In genomic region chrX:68554031-68554430, GRCm38 (mm10) we compare ENCODE assay signal across 22 mouse cellular contexts.
DNase-seq lines count a peak whose midpoint lies in the region; ATAC-seq and TF ChIP-seq lines count a peak whose summit lies in the region.
"Had no signal": no experiment of that assay in that cellular context is flagged by ENCODE, and none has a peak within 500 bp of the region (broad histone marks: within the 10 kb centered on the region; RNA-seq: fewer than 3 reads in every experiment).

No protein-coding gene starts in this region.

- no peaks in the 10 kb centered on the region for H3K27me3 ChIP-seq in hindbrain, embryonic 10.5 days (ENCODE audit: insufficient read depth, poor library complexity, severe bottlenecking)
- no peaks in the 10 kb centered on the region for H3K27me3 ChIP-seq in hindbrain, embryonic 16.5 days (replicated peaks; ENCODE audit: control insufficient read depth, insufficient read depth, low read length)
- no peaks in the 10 kb centered on the region for H3K27me3 ChIP-seq in cerebellum, adult 2 months (ENCODE audit: control insufficient read depth, insufficient read depth, low read length)
- H3K27me3 ChIP-seq: embryonic facial prominence, embryonic 12.5 days; forebrain, embryonic 15.5 days; heart, embryonic 15.5 days; hindbrain, embryonic 13.5 days; intestine, embryonic 15.5 days had no signal

- TF ChIP-seq POLR2A in cerebellum, adult 2 months (IDR thresholded peaks at IDR 0.05; ENCODE audit: borderline replicate concordance, insufficient read depth, low read length), result no peak

- 0 out of 2 replicates have a peak, but pooled peaks cover 2% of the 10 kb centered on the region for H3K9me3 ChIP-seq in hindbrain, embryonic 10.5 days
- H3K9me3 ChIP-seq in hindbrain, embryonic 16.5 days (ENCODE audit: control insufficient read depth, low read length), result no peaks in the 10 kb centered on the region
- H3K9me3 ChIP-seq: embryonic facial prominence, embryonic 12.5 days; forebrain, embryonic 15.5 days; heart, embryonic 15.5 days; hindbrain, embryonic 13.5 days; intestine, embryonic 15.5 days had no signal

- DNase-seq in hindbrain, embryonic 10.5 days (ENCODE audit: low spot score), result peak; percentile 3
- DNase-seq in Muller cell, postnatal 12 days (ENCODE audit: inconsistent ontology term), result peak; percentile 10
- DNase-seq in brain, adult 2 months (ENCODE audit: low read depth, low spot score), result peak; percentile 3
- DNase-seq in mesoderm, embryonic 11.5 days (ENCODE audit: low read depth, low spot score), result peak; percentile 20
- DNase-seq in frontal cortex, adult 2 months (ENCODE audit: extremely low spot score in 1 of 2, low spot score in 1 of 2), result no peak
- DNase-seq in cerebellum, adult 2 months, result no peak
- DNase-seq in frontal cortex, postnatal 25 days (ENCODE audit: low spot score in 2 of 2), result no peak
- DNase-seq: adrenal gland, postnatal 14 days; cerebellum, adult 8-10 months; cerebellum, postnatal 25 days; gastrocnemius, postnatal 14 days; heart, adult 2 months; heart, postnatal 14 days; kidney, adult 18-20 months had no signal

- no peak for ATAC-seq in hindbrain, embryonic 16.5 days
- ATAC-seq: forebrain, embryonic 15.5 days; intestine, embryonic 15.5 days; Patski had no signal

- no peak overlapping the region for H3K4me2 ChIP-seq in hindbrain, embryonic 16.5 days (ENCODE audit: low read length)
- H3K4me2 ChIP-seq: embryonic facial prominence, embryonic 12.5 days; forebrain, embryonic 15.5 days; heart, embryonic 11.5 days; heart, embryonic 15.5 days; hindbrain, embryonic 13.5 days; intestine, embryonic 15.5 days had no signal

- H3K4me3 ChIP-seq in hindbrain, embryonic 10.5 days, result no peak overlapping the region
- no peak overlapping the region for H3K4me3 ChIP-seq in hindbrain, embryonic 16.5 days (ENCODE audit: low read length)
- no peak overlapping the region for H3K4me3 ChIP-seq in cerebellum, adult 2 months (replicated peaks; ENCODE audit: insufficient read depth, low read depth, low read length)
- H3K4me3 ChIP-seq: embryonic facial prominence, embryonic 12.5 days; forebrain, embryonic 15.5 days; heart, adult 2 months; heart, embryonic 15.5 days; hindbrain, embryonic 13.5 days; intestine, embryonic 15.5 days had no signal

- H3K9ac ChIP-seq in hindbrain, embryonic 16.5 days (ENCODE audit: low read depth, low read length), result no peak overlapping the region
- H3K9ac ChIP-seq: embryonic facial prominence, embryonic 12.5 days; forebrain, embryonic 15.5 days; heart, embryonic 15.5 days; hindbrain, embryonic 13.5 days; intestine, embryonic 15.5 days had no signal

- no peak overlapping the region for H3K27ac ChIP-seq in hindbrain, embryonic 10.5 days
- H3K27ac ChIP-seq in hindbrain, embryonic 16.5 days (ENCODE audit: low read depth, low read length), result no peak overlapping the region
- no peak overlapping the region for H3K27ac ChIP-seq in cerebellum, adult 2 months (ENCODE audit: insufficient read depth, low read length)
- H3K27ac ChIP-seq: embryonic facial prominence, embryonic 12.5 days; forebrain, embryonic 15.5 days; heart, adult 2 months; heart, embryonic 15.5 days; hindbrain, embryonic 13.5 days; intestine, embryonic 15.5 days had no signal

- no peak for TF ChIP-seq CTCF in cerebellum, adult 2 months (IDR thresholded peaks at IDR 0.05; ENCODE audit: borderline replicate concordance, insufficient read depth, low read depth, low read length)

- no peaks in the 10 kb centered on the region for H3K4me1 ChIP-seq in hindbrain, embryonic 10.5 days (replicated peaks)
- H3K4me1 ChIP-seq in hindbrain, embryonic 16.5 days (ENCODE audit: control insufficient read depth, insufficient read depth, low read depth, low read length), result no peaks in the 10 kb centered on the region
- no peaks in the 10 kb centered on the region for H3K4me1 ChIP-seq in cerebellum, adult 2 months (ENCODE audit: control insufficient read depth, insufficient read depth, low read length)
- H3K4me1 ChIP-seq: embryonic facial prominence, embryonic 12.5 days; forebrain, embryonic 15.5 days; heart, embryonic 15.5 days; hindbrain, embryonic 13.5 days; intestine, embryonic 15.5 days had no signal

- no peaks in the 10 kb centered on the region for H3K36me3 ChIP-seq in hindbrain, embryonic 10.5 days
- H3K36me3 ChIP-seq in hindbrain, embryonic 16.5 days (ENCODE audit: control insufficient read depth, insufficient read depth, low read length), result no peaks in the 10 kb centered on the region
- H3K36me3 ChIP-seq: embryonic facial prominence, embryonic 12.5 days; forebrain, embryonic 15.5 days; heart, embryonic 15.5 days; hindbrain, embryonic 13.5 days; intestine, embryonic 15.5 days had no signal

Comparison
In these comparisons a context has a peak if more than half of its experiments do, and no peak if none do; other contexts are left out.
1. DNase-seq: peak in hindbrain, embryonic 10.5 days (single experiment), Muller cell, postnatal 12 days (single experiment), brain, adult 2 months (single experiment) and mesoderm, embryonic 11.5 days (single experiment); none in frontal cortex, adult 2 months (0 of 2), cerebellum, adult 2 months (0 of 2) and frontal cortex, postnatal 25 days (0 of 2).